Mouse (Mus musculus) limb, embryonic 15.5 days (tissue): ENCODE results near the gene Agpat2. TPM values are rescaled to one million over a fixed set of nuclear protein-coding genes. Genes with fewer than 3 reads are reported as not detected.

Source experiments
- ATAC-seq: fragments of 200-750 bp; cut with Nextera tagmentation; 2 replicates; pipeline ENCODE4 v1.8.0; 2017; ENCODE audit warnings: low read depth, moderate TSS enrichment; ENCODE audit not compliant: insufficient number of reproducible peaks, low FRiP score, low TSS enrichment
- H3K27ac ChIP-seq: fragments of 300-500 bp; sonication (generic); 2 replicates; pipeline ENCODE4 v1.5.1; 2015; ENCODE audit warnings: moderate library complexity, mild to moderate bottlenecking, inconsistent platforms
- H3K27me3 ChIP-seq: fragments of 300-500 bp; sonication (generic); 2 replicates; pipeline ENCODE4 v1.6.1; 2015; ENCODE audit warnings: inconsistent platforms
- H3K36me3 ChIP-seq: fragments of 300-500 bp; sonication (generic); 2 replicates; pipeline ENCODE4 v1.6.1; 2015; ENCODE audit warnings: inconsistent platforms
- H3K4me1 ChIP-seq: fragments of 300-500 bp; sonication (generic); 2 replicates; pipeline ENCODE4 v1.6.1; 2015; ENCODE audit warnings: inconsistent platforms
- H3K4me2 ChIP-seq: fragments of 300-500 bp; sonication (generic); 2 replicates; pipeline ENCODE4 v1.6.1; 2015; ENCODE audit warnings: mild to moderate bottlenecking, inconsistent platforms
- H3K4me3 ChIP-seq: fragments of 300-500 bp; sonication (generic); 2 replicates; pipeline ENCODE4 v1.5.1; 2015; ENCODE audit warnings: mild to moderate bottlenecking, inconsistent platforms
- H3K9ac ChIP-seq: fragments of 300-500 bp; sonication (generic); 2 replicates; pipeline ENCODE4 v1.6.1; 2015; ENCODE audit warnings: inconsistent platforms
- H3K9me3 ChIP-seq: fragments of 300-500 bp; sonication (generic); 2 replicates; pipeline ENCODE4 v1.6.1; 2016; ENCODE audit warnings: inconsistent platforms
- WGBS: fragments of 180-500 bp; shearing (Covaris S2); methylation state at CpG from one replicate; pipeline ENCODE4 v1.1.7; 2015; 5-methylcytosine and 5-hydroxymethylcytosine counted together
- polyA plus RNA-seq: library from polyadenylated mRNA; unstranded; fragments of >200 nt; fragmentation: Nextera tagmentation; extraction: Ambion mirVana; gene quantifications from 2 replicates; pipeline ENCODE4 v1.2.1, GENCODE M21; 2015

Gene Agpat2
- polyA plus RNA-seq, 1 experiment from 2014 or later: 36.3 TPM

GRCm38 (mm10) chr2:26561351-26562016, 42.7 kb downstream of the Agpat2 start:
- Histone ChIP-seq H3K4me3 (no peak overlapping the region), H3K9ac (no peak overlapping the region), H3K36me3 (no peaks in the 10 kb centered on the region), H3K4me1 (0 out of 2 replicates have a peak, but pooled peaks cover 6% of the 10 kb centered on the region), H3K27ac (no peak overlapping the region), H3K4me2 (no peak overlapping the region), H3K9me3 (no peaks in the 10 kb centered on the region), H3K27me3 (no peaks in the 10 kb centered on the region)
- WGBS: 40% methylated on average over 6 of the region's 6 CpGs
- no peak for ATAC-seq

GRCm38 (mm10) chr2:26560506-26560905, 43.7 kb downstream of the Agpat2 start:
- 0 out of 2 replicates have a peak, but pooled peaks cover 4% of the 10 kb centered on the region for H3K4me1 ChIP-seq
- H3K36me3 ChIP-seq: no peaks in the 10 kb centered on the region
- no peak overlapping the region for H3K9ac ChIP-seq
- H3K9me3 ChIP-seq: no peaks in the 10 kb centered on the region
- no peaks in the 10 kb centered on the region for H3K27me3 ChIP-seq
- ATAC-seq: no peak; the same call in 1 of the 2 replicates
- no peak overlapping the region for H3K4me2 ChIP-seq
- WGBS: 77% methylated on average over 5 of the region's 5 CpGs
- H3K27ac ChIP-seq: no peak overlapping the region
- H3K4me3 ChIP-seq: no peak overlapping the region

GRCm38 (mm10) chr2:26556535-26556993, 47.7 kb downstream of the Agpat2 start:
- H3K27ac ChIP-seq: no peak overlapping the region
- no peaks in the 10 kb centered on the region for H3K36me3 ChIP-seq
- H3K27me3 ChIP-seq: no peaks in the 10 kb centered on the region
- H3K4me1 ChIP-seq: peaks cover 14% of the 10 kb centered on the region
- H3K9me3 ChIP-seq: no peaks in the 10 kb centered on the region
- no peak overlapping the region for H3K9ac ChIP-seq
- ATAC-seq: no peak
- 40% methylated on average over 4 of the region's 4 CpGs for WGBS
- H3K4me3 ChIP-seq: no peak overlapping the region
- no peak overlapping the region for H3K4me2 ChIP-seq

GRCm38 (mm10) chr2:26555076-26555475, 49.1 kb downstream of the Agpat2 start:
- no peak overlapping the region for H3K27ac ChIP-seq
- H3K9ac ChIP-seq: no peak overlapping the region
- H3K9me3 ChIP-seq: no peaks in the 10 kb centered on the region
- no peak for ATAC-seq
- 59% methylated on average over 4 of the region's 4 CpGs for WGBS
- H3K27me3 ChIP-seq: no peaks in the 10 kb centered on the region
- peaks cover 27% of the 10 kb centered on the region for H3K4me1 ChIP-seq
- H3K4me3 ChIP-seq: no peak overlapping the region
- no peaks in the 10 kb centered on the region for H3K36me3 ChIP-seq
- no peak overlapping the region for H3K4me2 ChIP-seq

GRCm38 (mm10) chr2:26553904-26554303, 50.3 kb downstream of the Agpat2 start:
- no peak overlapping the region for H3K9ac ChIP-seq
- no peaks in the 10 kb centered on the region for H3K9me3 ChIP-seq
- no peak overlapping the region for H3K4me2 ChIP-seq
- no peaks in the 10 kb centered on the region for H3K27me3 ChIP-seq
- no peak overlapping the region for H3K4me3 ChIP-seq
- peaks cover 32% of the 10 kb centered on the region for H3K4me1 ChIP-seq
- H3K36me3 ChIP-seq: no peaks in the 10 kb centered on the region
- ATAC-seq: no peak
- H3K27ac ChIP-seq: peak overlapping the region; percentile 22; the same call in 1 of the 2 replicates
- WGBS: 58% methylated on average over 9 of the region's 9 CpGs

GRCm38 (mm10) chr2:26552066-26552465, 52.2 kb downstream of the Agpat2 start:
- WGBS: 80% methylated on average over 2 of the region's 2 CpGs
- H3K4me1 ChIP-seq: peaks cover 43% of the 10 kb centered on the region

GRCm38 (mm10) chr2:26551446-26551845, 52.8 kb downstream of the Agpat2 start:
- Histone ChIP-seq H3K4me1 (peaks cover 40% of the 10 kb centered on the region), H3K9ac (no peak overlapping the region), H3K9me3 (no peaks in the 10 kb centered on the region), H3K27ac (peak overlapping the region; percentile 68), H3K4me3 (no peak overlapping the region), H3K27me3 (no peaks in the 10 kb centered on the region), H3K36me3 (no peaks in the 10 kb centered on the region), H3K4me2 (no peak overlapping the region)
- ATAC-seq: no peak
- WGBS: 52% methylated on average over 8 of the region's 8 CpGs

More at GRCm38 (mm10) chr2:26552066-26552465, 52.2 kb downstream of the Agpat2 start:
- H3K4me2 ChIP-seq: no peak overlapping the region
- H3K9ac ChIP-seq: no peak overlapping the region
- no peaks in the 10 kb centered on the region for H3K27me3 ChIP-seq
- no peak for ATAC-seq
- H3K4me3 ChIP-seq: no peak overlapping the region
- H3K36me3 ChIP-seq: no peaks in the 10 kb centered on the region
- no peaks in the 10 kb centered on the region for H3K9me3 ChIP-seq
- H3K27ac ChIP-seq: peak overlapping the region; percentile 68

GRCm38 (mm10) chr2:26550777-26551176, 53.4 kb downstream of the Agpat2 start:
- ATAC-seq: 0 out of 2 replicates have a peak, but pooled peaks have one; percentile 30
- Histone ChIP-seq H3K9me3 (no peaks in the 10 kb centered on the region), H3K4me2 (no peak overlapping the region), H3K4me3 (no peak overlapping the region), H3K4me1 (peaks cover 40% of the 10 kb centered on the region), H3K9ac (no peak overlapping the region), H3K27ac (peak overlapping the region; percentile 68; the same call in 1 of the 2 replicates), H3K36me3 (no peaks in the 10 kb centered on the region), H3K27me3 (no peaks in the 10 kb centered on the region)
- 59% methylated on average over 3 of the region's 3 CpGs for WGBS

GRCm38 (mm10) chr2:26550205-26550604, 54.0 kb downstream of the Agpat2 start:
- ATAC-seq: no peak
- Histone ChIP-seq H3K9ac (no peak overlapping the region), H3K9me3 (no peaks in the 10 kb centered on the region), H3K36me3 (no peaks in the 10 kb centered on the region), H3K4me1 (peaks cover 40% of the 10 kb centered on the region), H3K27ac (0 out of 2 replicates have a peak overlapping the region, but pooled peaks have one; percentile 17), H3K4me3 (no peak overlapping the region), H3K27me3 (no peaks in the 10 kb centered on the region), H3K4me2 (no peak overlapping the region)
- WGBS: 48% methylated on average over 3 of the region's 3 CpGs

- ATAC-seq: no peak
- no peak overlapping the region for H3K27ac ChIP-seq
- WGBS: 72% methylated on average over 10 of the region's 10 CpGs
Observed at GRCm38 (mm10) chr2:26549801-26550200, 54.4 kb downstream of the Agpat2 start.

GRCm38 (mm10) chr2:26547481-26547880, 56.7 kb downstream of the Agpat2 start:
- peak overlapping the region; percentile 70 for H3K27ac ChIP-seq
- no peak for ATAC-seq

More at GRCm38 (mm10) chr2:26549801-26550200, 54.4 kb downstream of the Agpat2 start:
- Histone ChIP-seq H3K27me3 (no peaks in the 10 kb centered on the region), H3K9ac (no peak overlapping the region), H3K9me3 (no peaks in the 10 kb centered on the region), H3K4me1 (peaks cover 40% of the 10 kb centered on the region), H3K36me3 (no peaks in the 10 kb centered on the region), H3K4me3 (no peak overlapping the region), H3K4me2 (no peak overlapping the region)

GRCm38 (mm10) chr2:26544265-26544664, 60.0 kb downstream of the Agpat2 start:
- Histone ChIP-seq H3K9ac (no peak overlapping the region), H3K4me2 (no peak overlapping the region), H3K36me3 (no peaks in the 10 kb centered on the region), H3K27ac (no peak overlapping the region), H3K4me3 (no peak overlapping the region), H3K9me3 (no peaks in the 10 kb centered on the region), H3K27me3 (no peaks in the 10 kb centered on the region), H3K4me1 (peaks cover 39% of the 10 kb centered on the region)
- WGBS: 68% methylated on average over 3 of the region's 3 CpGs
- ATAC-seq: no peak

More at GRCm38 (mm10) chr2:26547481-26547880, 56.7 kb downstream of the Agpat2 start:
- H3K4me1 ChIP-seq: peaks cover 43% of the 10 kb centered on the region
- no peaks in the 10 kb centered on the region for H3K36me3 ChIP-seq
- H3K27me3 ChIP-seq: no peaks in the 10 kb centered on the region
- H3K4me2 ChIP-seq: no peak overlapping the region
- H3K4me3 ChIP-seq: no peak overlapping the region
- 22% methylated on average over 2 of the region's 2 CpGs for WGBS
- H3K9me3 ChIP-seq: no peaks in the 10 kb centered on the region
- no peak overlapping the region for H3K9ac ChIP-seq
